Mouse (Mus musculus): Measurements from ENCODE around the gene Ppp2r3c. TPM values are rescaled to one million over a fixed set of nuclear protein-coding genes. Genes with fewer than 3 reads are reported as not detected.
"Not testable (repeated sequence)": the region's sequence is repeated elsewhere in the genome, so short reads cannot be mapped to it uniquely, and the experiment has no call there.

Ppp2r3c gene
- polyA plus RNA-seq, 1 experiment from 2014 or later: 18.9 TPM

DNA sequence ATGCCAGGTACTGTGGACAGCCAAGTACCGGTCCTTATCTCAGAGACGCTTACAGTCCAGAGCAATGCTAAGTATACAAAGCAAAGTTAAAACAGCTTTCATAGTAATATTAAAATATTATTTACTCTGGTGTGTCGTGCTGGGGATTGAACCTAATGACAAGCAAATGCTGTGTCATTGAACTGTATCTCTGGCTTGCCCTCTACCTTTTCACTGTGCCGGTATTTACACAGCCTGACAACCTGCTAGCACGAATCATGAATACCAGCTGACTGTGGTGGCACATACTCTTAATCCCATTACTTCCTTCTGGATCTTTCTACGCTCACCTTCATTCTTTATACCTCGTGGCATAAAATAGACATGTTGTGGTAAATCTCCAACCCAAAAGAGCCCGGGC lies 60.6 kb downstream of the Ppp2r3c start:
- H3K36me3 ChIP-seq (ENCODE audit: control insufficient read depth, insufficient read depth, low read length); H3K4me2 ChIP-seq; DNase-seq (ENCODE audit: low spot score); ATAC-seq (replicated peaks; ENCODE audit: low FRiP score); H3K27me3 ChIP-seq (replicated peaks; ENCODE audit: control insufficient read depth, insufficient read depth, low read length); H3K4me3 ChIP-seq (ENCODE audit: low read depth, low read length); H3K4me1 ChIP-seq (replicated peaks; ENCODE audit: control insufficient read depth, insufficient read depth, low read length); H3K27ac ChIP-seq (ENCODE audit: low read depth, low read length); H3K9me3 ChIP-seq (ENCODE audit: control insufficient read depth, low read length); H3K9ac ChIP-seq (ENCODE audit: low read depth, low read length): not testable (repeated sequence)
- WGBS: no CpG with 5 or more reads among the region's 8 CpGs

DNA sequence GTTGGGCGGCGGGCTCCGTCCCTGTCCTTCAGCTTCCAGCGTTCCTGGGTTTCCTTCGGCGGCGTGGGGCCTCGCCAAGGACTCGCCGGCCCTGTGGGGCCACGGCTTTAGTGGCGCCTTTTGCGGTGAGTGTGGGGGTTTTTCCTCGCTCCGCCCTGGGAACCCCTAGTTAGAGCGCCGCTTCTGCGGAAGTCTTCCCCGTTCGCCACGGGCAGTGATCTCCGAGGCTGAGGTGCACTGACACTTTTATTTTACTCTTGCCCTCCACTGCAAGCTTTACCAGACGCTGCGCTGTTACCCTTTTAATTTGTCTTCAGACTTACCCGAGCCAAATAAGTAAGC lies 72.3 kb downstream of the Ppp2r3c start:
- not testable (repeated sequence) for H3K27ac ChIP-seq (ENCODE audit: low read depth, low read length); H3K27me3 ChIP-seq (replicated peaks; ENCODE audit: control insufficient read depth, insufficient read depth, low read length); H3K4me2 ChIP-seq; H3K9me3 ChIP-seq (ENCODE audit: control insufficient read depth, low read length); DNase-seq (ENCODE audit: low spot score); H3K9ac ChIP-seq (ENCODE audit: low read depth, low read length); H3K36me3 ChIP-seq (ENCODE audit: control insufficient read depth, insufficient read depth, low read length); H3K4me1 ChIP-seq (replicated peaks; ENCODE audit: control insufficient read depth, insufficient read depth, low read length)
- WGBS: 0% methylated on average over 11 of the region's 25 CpGs
- ATAC-seq (replicated peaks; ENCODE audit: low FRiP score): peak; percentile 35
- H3K4me3 ChIP-seq (ENCODE audit: low read depth, low read length): peak overlapping the region; percentile 43

- not testable (repeated sequence) for H3K27ac ChIP-seq (ENCODE audit: low read depth, low read length); H3K9ac ChIP-seq (ENCODE audit: low read depth, low read length); H3K36me3 ChIP-seq (ENCODE audit: control insufficient read depth, insufficient read depth, low read length); H3K27me3 ChIP-seq (replicated peaks; ENCODE audit: control insufficient read depth, insufficient read depth, low read length); H3K4me2 ChIP-seq; DNase-seq (ENCODE audit: low spot score); H3K4me1 ChIP-seq (replicated peaks; ENCODE audit: control insufficient read depth, insufficient read depth, low read length); H3K9me3 ChIP-seq (ENCODE audit: control insufficient read depth, low read length)
- peak within 1 kb of the TSS; percentile 43 for H3K4me3 ChIP-seq (ENCODE audit: low read depth, low read length)
- peak; percentile 98 for ATAC-seq (replicated peaks; ENCODE audit: low FRiP score)
- no CpG with 5 or more reads among the region's 57 CpGs for WGBS
Observed at GRCm38 (mm10) chr12:55229626-55230519, 72.9 kb downstream of the Ppp2r3c start, which contains the start of gene Srp54c. TSS of gene Srp54c (plus strand) at chr12:55230168.

Other genes with a start within 250 kb of the Ppp2r3c start
- 46.1 and 48.4 TPM in 2 replicates for gene 2700097O09Rik, start 222.9 kb downstream of the Ppp2r3c start, polyA plus RNA-seq (2014; fragmentation: Nextera tagmentation; extraction: Ambion mirVana)
- 151 and 179 TPM in 2 replicates for gene Srp54a, start 222.7 kb downstream of the Ppp2r3c start, polyA plus RNA-seq (2014; fragmentation: Nextera tagmentation; extraction: Ambion mirVana)
- gene Fam177a, start 178.5 kb downstream of the Ppp2r3c start, polyA plus RNA-seq (2014; fragmentation: Nextera tagmentation; extraction: Ambion mirVana): 17.8 and 18.4 TPM in 2 replicates
- gene Srp54b, start 147.9 kb downstream of the Ppp2r3c start, polyA plus RNA-seq (2014; fragmentation: Nextera tagmentation; extraction: Ambion mirVana): 50.2 and 52.0 TPM in 2 replicates
- 0.27 TPM in 1 of 2 replicates, not detected in the other for gene 1700047I17Rik2, start 103.4 kb downstream of the Ppp2r3c start, polyA plus RNA-seq (2014; fragmentation: Nextera tagmentation; extraction: Ambion mirVana)
- 70.9 and 76.3 TPM in 2 replicates for gene Srp54c, start 72.8 kb downstream of the Ppp2r3c start, polyA plus RNA-seq (2014; fragmentation: Nextera tagmentation; extraction: Ambion mirVana)
- gene 1110008L16Rik, start 3.4 kb downstream of the Ppp2r3c start, polyA plus RNA-seq (2014; fragmentation: Nextera tagmentation; extraction: Ambion mirVana): 19.0 and 24.8 TPM in 2 replicates
- 410 and 426 TPM in 2 replicates for gene Psma6, start 81.2 kb upstream of the Ppp2r3c start, polyA plus RNA-seq (2014; fragmentation: Nextera tagmentation; extraction: Ambion mirVana)
- 25.8 TPM in 2 replicates for gene Nfkbia, start 189.6 kb upstream of the Ppp2r3c start, polyA plus RNA-seq (2014; fragmentation: Nextera tagmentation; extraction: Ambion mirVana)